Mouse (Mus musculus) myocyte (in vitro differentiated cells): Measurements from ENCODE around the gene Gtf2h1.

ENCODE experiments used
- CEBPB ChIP-seq: IDR thresholded peaks from 2 replicates; pipeline ENCODE4 v1.6.1; 2011; ENCODE audit warnings: mild to moderate bottlenecking, moderate library complexity; ENCODE audit not compliant: poor library complexity, insufficient read depth, severe bottlenecking
- E2F4 ChIP-seq: IDR thresholded peaks from one replicate; pipeline ENCODE4 v1.6.1; 2011; ENCODE audit warnings: mild to moderate bottlenecking, control low read depth, moderate library complexity; ENCODE audit not compliant: insufficient read depth
- MYOD1 ChIP-seq, 3 experiments: IDR thresholded peaks; one replicate each; pipeline ENCODE4 v1.6.1; 2011; ENCODE audit warnings: control low read depth in 2 of 3, low read depth in 2 of 3, mild to moderate bottlenecking in 2 of 3, moderate library complexity in 1 of 3; ENCODE audit not compliant: insufficient read length in 2 of 3, control insufficient read depth in 1 of 3
- MYOG ChIP-seq, 3 experiments: IDR thresholded peaks; one replicate each; pipeline ENCODE4 v1.6.1; 2011; ENCODE audit warnings: control low read depth in 2 of 3, low read depth in 2 of 3, mild to moderate bottlenecking in 2 of 3; ENCODE audit not compliant: insufficient read length in 2 of 3, control insufficient read depth in 1 of 3, insufficient read depth in 1 of 3
- POLR2A ChIP-seq: IDR thresholded peaks from one replicate; pipeline ENCODE4 v1.6.1; 2011; ENCODE audit warnings: low read depth, mild to moderate bottlenecking, control low read depth, moderate library complexity; ENCODE audit not compliant: insufficient read length
- REST ChIP-seq: IDR thresholded peaks from one replicate; pipeline ENCODE4 v1.6.1; 2011; ENCODE audit warnings: mild to moderate bottlenecking, control low read depth, moderate library complexity; ENCODE audit not compliant: insufficient read depth, insufficient read length
- TCF12 ChIP-seq: IDR thresholded peaks from one replicate; pipeline ENCODE4 v1.6.1; 2011; ENCODE audit warnings: mild to moderate bottlenecking, control low read depth; ENCODE audit not compliant: poor library complexity, insufficient read depth, severe bottlenecking

DNA sequence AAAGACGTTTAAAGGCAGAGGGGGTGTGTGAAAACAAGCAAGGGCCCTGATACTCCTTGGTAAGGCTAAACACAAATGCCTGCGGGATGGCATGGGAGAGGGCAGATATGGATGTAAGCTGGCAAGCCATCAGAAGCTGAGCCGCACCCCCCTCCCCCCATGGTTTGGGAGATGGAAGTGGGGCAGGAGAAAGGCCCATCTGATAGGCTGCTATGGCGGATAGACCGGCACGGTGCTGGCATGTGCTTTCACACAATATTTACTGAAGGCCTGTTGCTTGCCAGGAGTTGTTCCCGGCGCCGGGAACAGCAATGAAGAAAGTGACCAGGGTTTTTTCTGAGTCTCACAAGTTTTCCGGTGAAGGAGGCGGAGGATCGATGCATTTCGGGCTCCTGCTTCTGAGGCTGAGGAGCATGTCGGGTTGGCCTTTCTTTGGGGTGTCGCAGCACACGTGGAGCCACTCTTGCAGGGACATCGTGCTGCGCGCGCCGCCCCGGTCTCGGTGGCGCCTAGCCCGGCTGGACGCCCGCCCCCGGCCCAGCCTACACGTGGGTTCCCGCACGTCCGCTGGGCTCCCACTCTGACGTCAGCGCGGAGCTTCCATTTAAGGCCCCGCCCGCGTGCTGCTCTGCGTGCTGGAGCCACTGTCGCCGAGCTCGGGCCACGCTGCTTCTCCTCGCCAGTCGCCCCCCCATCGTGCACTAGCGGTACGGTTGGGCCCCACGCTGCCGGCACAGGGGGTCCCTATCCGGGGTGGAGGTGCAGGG, 49.5 kb downstream of the Gtf2h1 start:
- peak in 1 of 3 experiments; percentile 38 for TF ChIP-seq MYOD1 (IDR thresholded peaks at IDR 0.05; ENCODE audit: control insufficient read depth in 1 of 3, insufficient read length in 2 of 3, low read depth in 2 of 3)
- TF ChIP-seq E2F4, result no peak
- peak in 1 of 3 experiments; percentile 34 for TF ChIP-seq MYOG (IDR thresholded peaks at IDR 0.05; ENCODE audit: control insufficient read depth in 1 of 3, insufficient read depth in 1 of 3, insufficient read length in 2 of 3, low read depth in 2 of 3)
- no peak for TF ChIP-seq TCF12
- TF ChIP-seq CEBPB, result no peak
- TF ChIP-seq REST, result peak; percentile 31
- peak; percentile 100 for TF ChIP-seq POLR2A
